Mouse (Mus musculus): ENCODE results near the gene Taok3.

GRCm38 (mm10) chr5:117137594-117137993, 17.7 kb downstream of the Taok3 start:
- TF ChIP-seq CTCF (IDR thresholded peaks at IDR 0.05) (no peak), POLR2A (IDR thresholded peaks at IDR 0.05; ENCODE audit: insufficient read depth, low read depth, low read length) (no peak), EP300 (IDR thresholded peaks at IDR 0.05; ENCODE audit: insufficient read depth, low read depth, low read length) (no peak)
